Mouse (Mus musculus): ENCODE results near the gene Kpnb1. TPM values are rescaled to one million over a fixed set of nuclear protein-coding genes. Genes with fewer than 3 reads are reported as not detected.

Gene Kpnb1
- total and polyA plus RNA-seq, 3 experiments = 11.4 to 113 (median 98.1) TPM

Small RNA genes lying within 50 kb of the gene (microRNA-seq; reads per million reads assigned to microRNA genes)
- gene Mir7235 = 0 reads per million in 2 experiments

Other genes with a start within 250 kb of the Kpnb1 start
- gene Pnpo, start 243.9 kb downstream of the Kpnb1 start, total RNA-seq (2021) = 10 to 100 TPM; 29.3 to 37.4 TPM
- gene Pnpo, start 243.9 kb downstream of the Kpnb1 start, polyA plus RNA-seq (2012; rRNA removed) = 43.0 and 52.9 TPM in 2 replicates
- 10 to 100 TPM; 15.4 to 18.6 TPM for gene Sp2, start 204.9 kb downstream of the Kpnb1 start, total RNA-seq (2021)
- gene Sp2, start 204.9 kb downstream of the Kpnb1 start, polyA plus RNA-seq (2012; rRNA removed) = 15.2 and 19.3 TPM in 2 replicates
- under 1 TPM; 0.09 to 0.24 TPM for gene Sp6, start 174.5 kb downstream of the Kpnb1 start, total RNA-seq (2021)
- 0.10 and 0.31 TPM in 2 replicates for gene Sp6, start 174.5 kb downstream of the Kpnb1 start, polyA plus RNA-seq (2012; rRNA removed)
- 10 to 100 TPM; 13.3 to 25.0 TPM for gene Scrn2, start 157.9 kb downstream of the Kpnb1 start, total RNA-seq (2021)
- gene Scrn2, start 157.9 kb downstream of the Kpnb1 start, polyA plus RNA-seq (2012; rRNA removed) = 27.6 and 28.6 TPM in 2 replicates
- 1 to 10 TPM in 1 of 2 experiments, under 1 TPM in 1; 0.98 to 1.1 TPM for gene Lrrc46, start 146.5 kb downstream of the Kpnb1 start, total RNA-seq (2021)
- 0.47 and 0.50 TPM in 2 replicates for gene Lrrc46, start 146.5 kb downstream of the Kpnb1 start, polyA plus RNA-seq (2012; rRNA removed)
- 100 to 1,000 TPM; 130 to 154 TPM for gene Mrpl10, start 146.3 kb downstream of the Kpnb1 start, total RNA-seq (2021)
- gene Mrpl10, start 146.3 kb downstream of the Kpnb1 start, polyA plus RNA-seq (2012; rRNA removed) = 197 and 276 TPM in 2 replicates
- 10 to 100 TPM in 1 of 2 experiments, 1 to 10 TPM in 1; 7.4 to 12.7 TPM for gene Osbpl7, start 137.3 kb downstream of the Kpnb1 start, total RNA-seq (2021)
- gene Osbpl7, start 137.3 kb downstream of the Kpnb1 start, polyA plus RNA-seq (2012; rRNA removed) = 14.8 and 16.0 TPM in 2 replicates
- under 1 TPM; 0.26 to 0.31 TPM for gene Tbx21, start 72.5 kb downstream of the Kpnb1 start, total RNA-seq (2021)
- 0.53 and 0.73 TPM in 2 replicates for gene Tbx21, start 72.5 kb downstream of the Kpnb1 start, polyA plus RNA-seq (2012; rRNA removed)
- 10 to 100 TPM in 1 of 2 experiments, 1 to 10 TPM in 1; 9.7 to 13.1 TPM for gene Tbkbp1, start 36.4 kb downstream of the Kpnb1 start, total RNA-seq (2021)
- gene Tbkbp1, start 36.4 kb downstream of the Kpnb1 start, polyA plus RNA-seq (2012; rRNA removed) = 33.8 and 53.8 TPM in 2 replicates
- 10 to 100 TPM; 69.2 to 70.2 TPM for gene Npepps, start 92.8 kb upstream of the Kpnb1 start, total RNA-seq (2021)
- 29.8 and 34.3 TPM in 2 replicates for gene Npepps, start 92.8 kb upstream of the Kpnb1 start, polyA plus RNA-seq (2012; rRNA removed)
- gene Mrpl45, start 127.8 kb upstream of the Kpnb1 start, total RNA-seq (2021) = 10 to 100 TPM; 34.7 to 41.3 TPM
- gene Mrpl45, start 127.8 kb upstream of the Kpnb1 start, polyA plus RNA-seq (2012; rRNA removed) = 9.5 and 10.9 TPM in 2 replicates
- gene Gpr179, start 164.2 kb upstream of the Kpnb1 start, total RNA-seq (2021) = 1 to 10 TPM; 1.2 TPM
- 0.99 and 1.2 TPM in 2 replicates for gene Gpr179, start 164.2 kb upstream of the Kpnb1 start, polyA plus RNA-seq (2012; rRNA removed)
- 10 to 100 TPM; 20.3 to 20.8 TPM for gene Socs7, start 174.7 kb upstream of the Kpnb1 start, total RNA-seq (2021)
- gene Socs7, start 174.7 kb upstream of the Kpnb1 start, polyA plus RNA-seq (2012; rRNA removed) = 9.9 and 10.3 TPM in 2 replicates
- gene Arhgap23, start 227.7 kb upstream of the Kpnb1 start, total RNA-seq (2021) = 10 to 100 TPM; 29.0 to 29.3 TPM
- gene Arhgap23, start 227.7 kb upstream of the Kpnb1 start, polyA plus RNA-seq (2012; rRNA removed) = 96.3 and 106 TPM in 2 replicates